Mouse (Mus musculus) adrenal gland, postnatal 4 days (tissue): ENCODE results near the gene Ccdc57. TPM values are rescaled to one million over a fixed set of nuclear protein-coding genes. Genes with fewer than 3 reads are reported as not detected.
A peak's percentile ranks its signal among the peaks of the same experiment; 100 is the strongest.

Source experiments
- DNase-seq, 2 experiments: peaks; one replicate each; pipeline ENCODE4 v3.0.0; 2021 to 2022; ENCODE audit warnings: low spot score in 2 of 2, mixed read lengths in 2 of 2
- total RNA-seq, 2 experiments: library from RNA; stranded (reverse); gene quantifications; 2 replicates each; pipeline ENCODE4 v1.2.3; 2021

Gene Ccdc57
- total RNA-seq, 2 experiments from 2014 or later = 14.3 to 14.4 TPM

DNA sequence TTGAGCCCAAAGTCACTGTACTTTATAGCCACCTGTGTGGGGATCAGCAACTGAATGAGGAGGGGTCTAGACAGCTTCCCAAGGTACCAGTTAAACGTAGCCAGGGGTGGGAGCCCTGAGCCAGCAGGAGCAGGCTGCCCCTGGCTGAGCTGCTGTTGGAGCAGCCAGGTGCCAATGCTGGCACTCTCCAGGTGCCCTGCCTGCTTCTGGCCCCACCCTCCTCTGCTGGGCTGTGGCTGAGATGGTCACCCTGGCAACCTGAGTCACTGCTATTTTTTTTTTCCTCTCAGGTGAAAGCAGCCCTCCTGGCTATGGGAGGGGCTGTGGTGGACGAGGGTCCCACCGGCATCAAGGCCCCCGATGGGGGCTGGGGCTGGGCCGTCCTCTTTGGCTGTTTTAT is 22.3 kb upstream of the Ccdc57 start:
- no peak for DNase-seq

DNA sequence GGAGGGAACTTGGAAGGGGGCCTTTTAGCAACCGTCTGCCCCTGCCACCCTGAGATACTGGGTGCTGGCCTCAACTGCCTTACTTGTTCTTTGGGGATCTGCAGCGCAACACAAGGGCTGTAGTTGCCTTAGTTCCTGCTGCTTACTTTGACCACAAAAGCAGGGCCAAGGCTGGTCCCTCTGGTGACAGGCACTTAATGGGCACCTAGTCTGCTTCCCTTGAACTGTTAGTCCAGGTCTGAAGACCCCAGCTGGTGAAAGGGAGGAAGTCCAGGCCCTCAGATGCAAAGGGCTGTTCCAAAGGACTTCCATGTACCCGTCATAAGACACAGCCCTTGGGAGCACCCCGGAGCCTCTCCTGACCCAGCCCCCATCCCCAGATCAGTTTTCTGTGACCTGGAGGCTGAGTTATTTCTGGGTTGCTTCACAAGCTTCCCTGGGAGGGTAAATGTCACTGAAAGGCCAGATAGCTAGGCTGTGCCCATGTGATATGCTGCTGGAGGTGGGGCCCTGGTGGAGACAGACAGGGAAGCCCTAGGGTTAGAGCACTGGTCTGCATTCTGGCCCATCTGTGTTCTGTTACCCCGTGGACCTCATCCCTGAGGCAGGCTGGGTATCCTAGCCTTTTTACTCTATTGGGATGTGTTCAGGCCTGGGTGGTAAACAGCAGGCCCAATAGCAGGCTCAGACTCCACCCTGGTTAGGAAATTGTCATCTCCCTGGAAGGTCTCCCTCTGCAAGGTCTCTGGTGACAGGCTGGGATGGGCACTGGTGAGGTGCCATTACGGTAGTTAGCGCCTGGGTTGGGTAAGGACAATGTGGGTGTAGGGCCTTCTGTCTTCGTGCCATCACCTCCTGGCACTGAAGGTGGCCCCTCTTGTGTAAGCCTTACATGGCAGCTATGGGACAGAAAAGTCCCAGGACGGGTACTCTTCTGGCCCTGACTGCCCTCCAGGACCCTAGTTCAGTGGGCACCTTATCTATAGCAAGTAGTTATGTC is 19.4 kb upstream of the Ccdc57 start:
- no peak for DNase-seq

- no peak for DNase-seq
Measured at GRCm38 (mm10) chr11:120951237-120951636, 18.6 kb upstream of the Ccdc57 start.

DNA sequence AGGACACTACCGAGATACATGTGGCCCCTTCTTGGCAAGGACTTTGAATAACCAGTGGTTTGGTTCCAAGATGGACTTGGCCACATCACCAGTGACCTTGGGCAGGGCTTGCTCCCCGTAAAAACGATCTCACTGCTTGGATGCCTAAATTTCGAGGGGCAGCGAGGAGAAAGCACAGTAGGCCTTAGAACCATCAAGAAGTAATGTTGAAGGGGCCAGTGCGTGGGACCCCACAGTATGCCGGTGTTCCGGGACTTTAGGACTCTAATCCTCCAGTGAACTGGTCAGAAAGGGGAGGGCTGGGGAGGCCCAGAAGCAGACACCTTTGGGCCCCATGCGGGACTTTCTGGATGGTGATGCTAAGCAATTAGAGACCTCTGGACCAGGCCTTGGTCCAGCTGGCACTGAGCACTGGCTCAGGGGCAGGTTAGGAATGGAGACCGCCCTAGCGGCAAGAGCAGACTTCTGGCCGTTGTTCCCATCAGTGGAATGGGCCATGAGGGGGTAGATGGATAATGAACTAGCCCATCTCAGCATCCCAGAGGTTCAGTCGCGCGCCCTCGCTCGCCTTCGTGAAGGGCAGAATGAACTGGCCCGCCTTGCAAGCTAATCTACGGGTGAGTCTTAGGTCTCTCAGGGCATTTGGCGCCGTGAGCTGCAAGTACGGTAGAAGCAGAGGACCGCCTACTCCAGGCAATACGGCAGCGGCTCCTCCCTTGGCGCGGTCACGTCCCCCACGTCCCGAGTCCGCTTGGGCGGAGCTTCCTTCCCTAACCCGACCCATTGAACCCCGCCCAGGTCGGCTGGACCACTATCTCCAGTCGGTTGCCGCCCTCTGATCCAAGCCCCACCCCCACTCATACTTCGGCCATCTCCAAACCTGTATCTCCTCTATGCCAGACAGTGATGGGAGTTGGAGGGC is 17.9 kb upstream of the Ccdc57 start:
- peak; percentile 54 to 68 for DNase-seq

- DNase-seq = no peak
Measured at GRCm38 (mm10) chr11:120949863-120950262, 17.2 kb upstream of the Ccdc57 start.

DNA sequence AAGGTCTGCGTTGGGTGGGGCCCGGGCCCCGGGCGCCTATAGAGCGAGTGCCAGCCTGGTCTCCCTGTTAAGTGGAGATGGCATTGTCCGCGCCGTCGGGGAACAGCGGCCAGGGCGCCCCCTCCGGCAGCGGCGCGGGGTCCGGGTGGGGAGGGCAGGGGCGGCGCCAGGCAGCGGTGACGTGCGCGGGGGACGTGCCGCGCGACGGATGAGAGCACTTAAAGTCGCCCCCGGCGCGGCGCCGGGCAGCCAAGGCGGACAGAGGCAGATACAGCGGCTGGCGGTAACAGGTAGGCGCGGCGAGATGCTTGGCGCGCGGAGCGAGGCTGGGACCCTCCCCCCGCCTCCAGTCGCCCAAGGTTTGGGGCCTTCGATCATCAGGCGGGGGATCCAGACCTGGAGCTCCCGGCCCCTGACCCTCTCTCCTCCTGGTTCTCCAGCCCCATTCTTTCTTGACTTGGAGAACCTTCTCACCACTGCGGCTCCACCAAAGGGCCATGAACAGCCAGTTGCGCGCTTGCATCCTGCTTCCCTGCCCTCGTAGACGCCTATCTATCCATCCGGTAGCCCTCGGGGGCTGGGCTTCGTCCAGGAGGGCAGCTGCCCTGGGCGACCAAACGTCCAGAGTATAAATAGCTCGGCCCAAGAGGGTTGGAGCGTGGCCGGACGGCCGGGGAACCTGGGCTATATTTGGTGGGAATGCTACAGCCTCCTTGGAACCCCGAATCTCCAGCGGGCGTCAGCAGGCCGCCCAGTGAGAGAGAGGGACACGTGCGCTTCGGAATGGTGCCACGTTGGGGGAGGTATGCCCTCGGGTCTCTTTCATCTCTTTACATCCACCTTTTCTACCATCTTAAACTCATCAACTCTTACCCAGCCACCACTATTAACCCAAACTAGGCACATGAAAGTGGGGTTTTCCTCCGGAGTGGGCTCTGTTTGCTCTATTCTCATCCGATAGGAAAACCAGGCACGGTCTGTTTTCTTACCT is 16.5 kb upstream of the Ccdc57 start:
- no peak for DNase-seq

DNA sequence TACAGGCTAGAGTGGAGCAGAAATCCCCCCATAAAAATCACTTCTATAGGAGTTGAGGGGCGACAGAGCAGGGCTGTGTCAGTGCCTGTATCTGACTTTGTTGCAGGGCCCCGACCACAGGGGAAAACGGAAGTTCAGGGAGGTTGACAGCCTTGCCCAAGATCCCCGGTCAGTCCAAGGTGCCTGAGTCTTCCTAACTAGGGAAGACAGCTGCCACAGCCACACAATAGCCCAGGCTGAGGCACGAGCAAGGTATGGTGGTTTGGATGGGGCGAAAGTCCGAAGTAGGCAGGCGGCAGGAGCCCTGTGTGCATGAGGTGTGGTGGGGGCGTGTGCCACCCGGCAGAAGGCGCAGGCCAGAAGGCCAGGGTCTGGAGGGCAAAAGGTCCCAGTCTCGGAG is 15.7 kb upstream of the Ccdc57 start, which contains the start of gene Slc16a3:
TSS of gene Slc16a3 (plus strand) at position 153 of the 400 bp plus-strand sequence.
- DNase-seq = no peak

GRCm38 (mm10) chr11:120945926-120946325 is 13.3 kb upstream of the Ccdc57 start:
- DNase-seq = no peak

DNA sequence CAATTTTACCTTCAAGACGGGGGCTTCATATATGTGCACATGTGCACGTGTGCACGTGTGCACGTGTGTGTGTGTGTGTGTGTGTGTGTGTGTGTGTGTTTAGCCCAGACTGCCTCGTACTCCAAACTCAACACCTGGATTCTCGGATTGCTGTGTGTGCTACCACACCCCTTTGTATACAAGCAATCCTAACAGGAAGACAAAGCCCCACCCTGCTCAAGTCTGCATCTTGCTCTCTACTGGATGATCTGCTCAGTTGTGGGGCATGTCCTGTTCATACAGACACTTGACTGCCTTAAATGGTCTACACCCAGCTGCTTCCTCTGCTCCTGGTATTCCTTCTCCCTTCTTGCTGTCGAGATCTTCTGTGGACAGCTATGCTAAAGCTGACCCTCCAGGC is 12.6 kb upstream of the Ccdc57 start:
- DNase-seq = no peak

- no peak for DNase-seq
Measured at GRCm38 (mm10) chr11:120940959-120941358, 8.3 kb upstream of the Ccdc57 start.

DNA sequence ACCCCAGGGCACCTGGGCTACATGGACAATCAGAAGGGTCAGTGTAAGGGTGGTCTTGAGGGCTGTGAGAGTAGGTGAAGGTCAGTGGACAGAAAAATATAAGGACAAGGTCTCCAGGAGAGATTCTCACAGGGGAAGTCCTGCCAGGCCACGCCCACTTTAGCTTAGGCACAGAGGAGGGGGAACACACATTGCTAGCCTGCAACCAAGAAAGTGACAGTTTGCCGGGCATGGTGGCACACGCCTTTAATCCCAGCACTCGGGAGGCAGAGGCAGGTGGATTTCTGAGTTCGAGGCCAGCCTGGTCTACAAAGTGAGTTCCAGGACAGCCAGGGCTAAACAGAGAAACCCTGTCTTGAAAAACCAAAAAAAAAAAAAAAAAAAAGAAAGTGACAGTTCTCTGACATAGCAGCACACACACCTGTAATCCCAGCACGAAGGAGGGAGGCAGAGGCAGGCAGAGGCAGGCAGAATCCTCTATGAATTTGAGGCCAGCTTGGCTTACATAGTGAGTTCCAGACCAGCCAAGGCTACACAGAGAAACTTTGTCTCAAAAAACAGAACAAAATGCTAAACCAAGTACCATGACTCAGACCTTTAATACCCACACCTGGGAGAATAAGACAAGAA is 7.2 kb upstream of the Ccdc57 start:
- DNase-seq = no peak

- no peak for DNase-seq
Measured at GRCm38 (mm10) chr11:120938795-120939194, 6.1 kb upstream of the Ccdc57 start.

- no peak for DNase-seq
Measured at GRCm38 (mm10) chr11:120937976-120938375, 5.3 kb upstream of the Ccdc57 start.

DNA sequence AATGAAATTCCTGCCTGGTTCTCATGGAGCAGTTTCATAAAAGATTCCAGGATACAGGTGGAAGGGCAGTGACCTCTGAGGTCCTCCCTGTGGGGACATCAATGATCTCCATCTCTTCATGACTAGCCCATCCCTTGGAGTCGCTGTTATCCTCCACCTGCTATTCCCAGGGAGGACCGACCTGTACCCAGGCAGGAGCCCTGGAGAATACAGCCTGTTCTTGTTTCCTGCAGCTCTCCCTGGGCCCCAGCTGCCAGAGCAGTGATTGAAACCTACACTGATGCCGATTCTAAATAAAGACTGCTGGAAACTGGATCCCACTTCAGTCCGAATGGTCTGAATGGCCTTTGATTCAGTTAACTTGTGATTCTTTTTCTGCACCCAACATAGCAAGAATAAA is 1.2 kb downstream of the Ccdc57 start:
- DNase-seq = no peak

- DNase-seq = no peak
Measured at GRCm38 (mm10) chr11:120928468-120928867, 4.2 kb downstream of the Ccdc57 start.

DNA sequence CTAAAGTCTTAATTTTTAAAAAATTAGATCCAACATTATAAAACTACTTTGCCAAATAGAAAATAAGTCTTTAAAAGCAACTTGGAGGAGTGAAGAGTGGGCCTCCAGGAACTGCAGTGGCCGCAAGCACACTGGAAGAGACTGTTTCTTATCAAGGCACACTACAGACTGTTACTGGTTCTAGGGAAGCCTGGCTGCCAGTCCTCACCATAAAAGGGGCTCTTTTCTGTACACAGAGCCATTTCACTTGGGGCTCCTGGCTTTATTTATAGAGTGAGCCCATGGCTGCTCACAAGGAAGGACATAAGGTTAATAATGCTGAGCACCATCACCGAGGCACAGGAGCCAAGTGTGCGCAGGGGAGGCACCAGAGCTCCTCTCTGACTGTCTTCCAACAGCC is 10.1 kb downstream of the Ccdc57 start:
- DNase-seq = no peak

- DNase-seq = no peak
Measured at GRCm38 (mm10) chr11:120917756-120918155, 14.9 kb downstream of the Ccdc57 start.

DNA sequence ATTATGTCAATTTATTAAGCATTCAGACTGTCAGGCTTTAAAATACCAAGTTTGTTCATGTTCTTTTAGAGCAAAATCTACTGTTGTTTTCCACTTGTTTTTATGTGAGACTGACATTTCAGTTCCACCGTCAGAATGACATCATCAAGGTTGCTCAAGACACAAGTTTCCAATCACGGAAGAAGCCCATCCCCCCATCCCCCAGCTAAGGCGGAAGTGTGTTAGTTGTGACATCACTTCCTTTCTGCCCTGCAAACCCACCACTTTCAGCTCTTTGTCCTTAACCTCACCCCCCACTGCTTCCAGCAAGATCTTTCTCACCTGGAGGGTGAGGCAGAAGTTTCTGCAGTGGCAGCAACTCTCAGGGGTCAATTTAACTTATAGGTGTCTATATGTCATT is 16.2 kb downstream of the Ccdc57 start:
- DNase-seq = no peak

DNA sequence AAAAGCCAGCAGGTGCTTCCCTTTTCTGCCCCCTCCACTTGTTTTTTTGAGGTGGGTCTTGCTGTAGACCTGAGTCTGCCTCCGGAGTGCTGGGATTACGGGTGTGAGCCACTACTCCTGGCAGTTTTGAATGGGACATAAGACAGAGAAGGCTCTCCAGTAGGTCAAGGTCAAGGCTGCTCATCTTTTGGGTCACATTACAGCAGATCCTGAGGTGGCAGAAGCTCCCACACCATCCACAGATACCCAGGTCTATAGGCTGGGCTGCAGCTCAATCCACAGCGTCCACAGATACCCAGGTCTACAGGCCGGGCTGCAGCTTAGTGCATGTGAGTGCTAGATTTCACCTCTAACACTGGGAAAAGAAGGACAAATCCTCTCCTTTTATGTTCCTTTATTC is 18.9 kb downstream of the Ccdc57 start:
- no peak for DNase-seq

GRCm38 (mm10) chr11:120905430-120905873 is 27.2 kb downstream of the Ccdc57 start:
- DNase-seq = peak in 1 of 2 experiments; percentile 67
